9 mouse cellular contexts compared by ENCODE assay signal in the genomic region with DNA sequence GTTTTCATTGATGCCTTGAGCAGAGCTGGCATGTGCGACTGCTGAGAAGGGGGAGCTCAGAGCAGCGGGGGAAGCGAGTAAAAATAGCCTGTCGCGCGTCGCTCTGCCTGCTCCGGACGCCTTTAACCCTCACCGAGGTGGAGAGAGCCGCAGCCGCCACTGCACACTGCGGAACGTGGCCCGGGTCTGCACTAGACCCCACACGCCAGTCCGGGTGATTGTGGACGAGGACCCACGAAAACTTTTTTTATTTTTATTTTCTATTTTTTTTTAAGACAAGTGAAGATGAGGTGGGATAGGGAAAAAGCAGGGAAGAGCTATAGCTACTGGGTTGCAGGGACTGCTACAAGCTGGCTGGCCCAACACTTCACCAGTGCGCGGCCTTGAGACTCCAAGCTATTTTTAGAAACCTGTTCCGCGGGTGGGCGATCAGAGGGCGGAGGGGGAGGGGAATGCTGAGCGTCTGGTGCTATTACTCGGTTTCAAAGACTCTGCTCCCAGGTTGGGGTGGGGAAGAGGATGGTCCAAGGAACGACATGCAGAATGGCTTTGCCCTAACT. TPM values are rescaled to one million over a fixed set of nuclear protein-coding genes. Genes with fewer than 3 reads are reported as not detected.
A peak's percentile ranks its signal among the peaks of the same experiment; 100 is the strongest.
DNase-seq lines count a peak whose midpoint lies in the region; ATAC-seq lines count a peak whose summit lies in the region.
"Had no signal": no experiment of that assay in that cellular context is flagged by ENCODE, and none has a peak within 500 bp of the region (broad histone marks: within the 10 kb centered on the region; RNA-seq: fewer than 3 reads in every experiment).

No protein-coding gene starts in this region.

- H3K9me3 ChIP-seq in hindbrain, embryonic 10.5 days = no peaks in the 10 kb centered on the region
- H3K9me3 ChIP-seq in limb, embryonic 12.5 days = no peaks in the 10 kb centered on the region
- H3K9me3 ChIP-seq: liver, embryonic 15.5 days had no signal

- H3K36me3 ChIP-seq in hindbrain, embryonic 10.5 days = no peaks in the 10 kb centered on the region
- H3K36me3 ChIP-seq in limb, embryonic 12.5 days = no peaks in the 10 kb centered on the region
- H3K36me3 ChIP-seq: liver, embryonic 15.5 days had no signal

- no peak for ATAC-seq in limb, embryonic 12.5 days (ENCODE audit: insufficient number of reproducible peaks, insufficient read depth, low FRiP score, low TSS enrichment, low read depth)

- peak overlapping the region; percentile 81 for H3K4me3 ChIP-seq in hindbrain, embryonic 10.5 days
- H3K4me3 ChIP-seq in limb, embryonic 12.5 days (replicated peaks) = peak overlapping the region; percentile 48; the same call in 1 of the 2 replicates
- H3K4me3 ChIP-seq: liver, embryonic 15.5 days had no signal

- H3K4me1 ChIP-seq in hindbrain, embryonic 10.5 days (replicated peaks) = peaks cover 75% of the 10 kb centered on the region
- H3K4me1 ChIP-seq in limb, embryonic 12.5 days (replicated peaks) = peaks cover 38% of the 10 kb centered on the region
- H3K4me1 ChIP-seq: liver, embryonic 15.5 days had no signal

- peak; percentile 10 for DNase-seq in adrenal gland, postnatal 14 days
- DNase-seq in adrenal gland, adult 8-10 months = no peak
- DNase-seq in cerebellum, postnatal 14 days = peak; percentile 82 to 83
- peak; percentile 40 for DNase-seq in hindbrain, embryonic 10.5 days (ENCODE audit: low spot score)
- DNase-seq in right cerebral cortex, postnatal 4 days = peak; percentile 52
- DNase-seq in gastrocnemius, adult 18-20 months (ENCODE audit: low spot score) = no peak
- no peak for DNase-seq in testis, postnatal 10 days (ENCODE audit: low spot score)

- H3K27me3 ChIP-seq in hindbrain, embryonic 10.5 days (ENCODE audit: insufficient read depth, poor library complexity, severe bottlenecking) = peaks cover 74% of the 10 kb centered on the region
- H3K27me3 ChIP-seq in limb, embryonic 12.5 days = peaks cover 96% of the 10 kb centered on the region

- WGBS in hindbrain, embryonic 10.5 days = under 1% methylated on average over 28 of the region's 28 CpGs
- WGBS in limb, embryonic 12.5 days = under 1% methylated on average over 28 of the region's 28 CpGs

- H3K4me2 ChIP-seq in limb, embryonic 12.5 days = peak overlapping the region; percentile 89
- H3K4me2 ChIP-seq: liver, embryonic 15.5 days had no signal

- peak overlapping the region; percentile 93 for H3K27ac ChIP-seq in hindbrain, embryonic 10.5 days
- no peak overlapping the region for H3K27ac ChIP-seq in limb, embryonic 12.5 days
- H3K27ac ChIP-seq: liver, embryonic 15.5 days had no signal

- no peak overlapping the region for H3K9ac ChIP-seq in limb, embryonic 12.5 days (replicated peaks)
- H3K9ac ChIP-seq: liver, embryonic 15.5 days had no signal

RNA-seq across cellular contexts. Expression of gene Prmt8, which starts 2.6 kb away (rescaled TPM):
- 0.11 TPM in 1 of 2 replicates, not detected in the other for total RNA-seq in adrenal gland, postnatal 14 days (2021)
- under 1 TPM in 2 of 4 experiments, not detected in 2; 0.09 to 0.10 TPM for total RNA-seq in adrenal gland, adult 8-10 months (2022)
- 24.7 and 38.5 TPM in 2 replicates for polyA plus RNA-seq in hindbrain, embryonic 10.5 days (2016; fragmentation: Nextera tagmentation; extraction: Ambion mirVana)
- polyA plus RNA-seq in limb, embryonic 12.5 days (2016; fragmentation: Nextera tagmentation; extraction: Ambion mirVana) = 0.08 and 0.26 TPM in 2 replicates
- total RNA-seq in gastrocnemius, adult 18-20 months (2021) = not detected
- polyA plus RNA-seq: liver, embryonic 15.5 days had no signal

Comparison
In these comparisons a context has a peak if more than half of its experiments do, and no peak if none do; other contexts are left out.
1. DNase-seq: peak in adrenal gland, postnatal 14 days (single experiment), cerebellum, postnatal 14 days (2 of 2), hindbrain, embryonic 10.5 days (single experiment) and right cerebral cortex, postnatal 4 days (single experiment); none in adrenal gland, adult 8-10 months (single experiment), gastrocnemius, adult 18-20 months (single experiment) and testis, postnatal 10 days (single experiment).